Mouse (Mus musculus): Measurements from ENCODE around the gene Rpl6.
"Not testable (repeated sequence)": the region's sequence is repeated elsewhere in the genome, so short reads cannot be mapped to it uniquely, and the experiment has no call there.

Gene Rpl6

GRCm38 (mm10) chr5:121196764-121197163 lies 7.5 kb upstream of the Rpl6 start:
- DNase-seq (ENCODE audit: low read depth, low spot score), result no peak

- no peak for DNase-seq (ENCODE audit: low read depth, low spot score)
Measured at GRCm38 (mm10) chr5:121197337-121197736, 6.9 kb upstream of the Rpl6 start.

GRCm38 (mm10) chr5:121198376-121198775 lies 5.9 kb upstream of the Rpl6 start:
- no peak for DNase-seq (ENCODE audit: low read depth, low spot score)

- DNase-seq (ENCODE audit: low read depth, low spot score), result peak; percentile 73
Measured at GRCm38 (mm10) chr5:121201739-121202138, 2.5 kb upstream of the Rpl6 start.

GRCm38 (mm10) chr5:121202467-121202866 lies 1.8 kb upstream of the Rpl6 start:
- DNase-seq (ENCODE audit: low read depth, low spot score), result no peak

GRCm38 (mm10) chr5:121205537-121206130 lies 1.4 kb downstream of the Rpl6 start:
- not testable (repeated sequence) for DNase-seq (ENCODE audit: low read depth, low spot score)

GRCm38 (mm10) chr5:121206540-121206939 lies 2.3 kb downstream of the Rpl6 start:
- no peak for DNase-seq (ENCODE audit: low read depth, low spot score)

GRCm38 (mm10) chr5:121206984-121207383 lies 2.7 kb downstream of the Rpl6 start:
- no peak for DNase-seq (ENCODE audit: low read depth, low spot score)

- DNase-seq (ENCODE audit: low read depth, low spot score), result no peak
Measured at GRCm38 (mm10) chr5:121209755-121210600, 5.7 kb downstream of the Rpl6 start.

- DNase-seq (ENCODE audit: low read depth, low spot score), result no peak
Measured at GRCm38 (mm10) chr5:121210601-121210924, 6.3 kb downstream of the Rpl6 start.

- no peak for DNase-seq (ENCODE audit: low read depth, low spot score)
Measured at GRCm38 (mm10) chr5:121212108-121212507, 7.8 kb downstream of the Rpl6 start.

GRCm38 (mm10) chr5:121214707-121215106 lies 10.4 kb downstream of the Rpl6 start:
- no peak for DNase-seq (ENCODE audit: low read depth, low spot score)

GRCm38 (mm10) chr5:121215380-121216125 lies 11.3 kb downstream of the Rpl6 start:
- peak; percentile 76 for DNase-seq (ENCODE audit: low read depth, low spot score)

GRCm38 (mm10) chr5:121216126-121216446 lies 11.8 kb downstream of the Rpl6 start:
- DNase-seq (ENCODE audit: low read depth, low spot score), result no peak

- DNase-seq (ENCODE audit: low read depth, low spot score), result not testable (repeated sequence)
Measured at GRCm38 (mm10) chr5:121216584-121217312, 12.5 kb downstream of the Rpl6 start.

GRCm38 (mm10) chr5:121217313-121217634 lies 13.0 kb downstream of the Rpl6 start:
- DNase-seq (ENCODE audit: low read depth, low spot score), result no peak

GRCm38 (mm10) chr5:121219190-121219589 lies 14.9 kb downstream of the Rpl6 start:
- no peak for DNase-seq (ENCODE audit: low read depth, low spot score)

- DNase-seq (ENCODE audit: low read depth, low spot score), result peak; percentile 92
Measured at GRCm38 (mm10) chr5:121219980-121220731, 15.9 kb downstream of the Rpl6 start, which contains the start of gene Hectd4. Gene Hectd4 (plus strand): TSS chr5:121220219.

- no peak for DNase-seq (ENCODE audit: low read depth, low spot score)
Measured at GRCm38 (mm10) chr5:121220732-121221301, 16.5 kb downstream of the Rpl6 start.

GRCm38 (mm10) chr5:121221328-121221850 lies 17.1 kb downstream of the Rpl6 start:
- no peak for DNase-seq (ENCODE audit: low read depth, low spot score)

- DNase-seq (ENCODE audit: low read depth, low spot score), result not testable (repeated sequence)
Measured at GRCm38 (mm10) chr5:121224020-121224419, 19.7 kb downstream of the Rpl6 start.
